Mouse (Mus musculus) lung, postnatal 0 days (tissue): ENCODE measurements at regions not wholly inside any gene's neighbourhood (a gene's known extent, or its start where the extent isn't known, plus 50 kb on each side); places are given as distances from the start of the nearest gene placed in this dataset.

ENCODE experiments used
- CTCF ChIP-seq: IDR thresholded peaks from 2 replicates; pipeline ENCODE4 v1.5.1; 2016; ENCODE audit warnings: antibody characterized with exemption, mild to moderate bottlenecking
- EP300 ChIP-seq: IDR thresholded peaks from 2 replicates; pipeline ENCODE4 v1.6.1; 2016; ENCODE audit warnings: antibody characterized with exemption, mild to moderate bottlenecking, control low read depth

GRCm38 (mm10) chr4:93444666-93445065, 109.4 kb upstream of the Tusc1 start:
- TF ChIP-seq CTCF (no peak), EP300 (no peak)
